Mouse (Mus musculus) frontal cortex, postnatal 25 days (tissue): ENCODE data around the gene Esp16.
"Not testable (repeated sequence)": the region's sequence is repeated elsewhere in the genome, so short reads cannot be mapped to it uniquely, and the experiment has no call there.

Experiments
- DNase-seq, 2 experiments: peaks; one replicate each; pipeline ENCODE4 v3.0.0; 2022; ENCODE audit warnings: low spot score in 2 of 2

The Esp16 gene

GRCm38 (mm10) chr17:39535842-39536241 lies at the start of gene Esp16:
Gene Esp16 (plus strand): TSS chr17:39536142.
- DNase-seq: not testable (repeated sequence)

- not testable (repeated sequence) for DNase-seq
These were observed 37.9 kb upstream of the Esp16 start for GRCm38 (mm10) chr17:39498043-39498442.
